Mouse (Mus musculus) megakaryocyte, embryonic 14.5 days (primary cell): ENCODE measurements around the gene Fsd1. TPM values are rescaled to one million over a fixed set of nuclear protein-coding genes. Genes with fewer than 3 reads are reported as not detected.

ENCODE experiments used
- H3K27me3 ChIP-seq: replicated peaks from 2 replicates; pipeline ENCODE3; 2012; ENCODE audit warnings: inconsistent platforms
- H3K36me3 ChIP-seq: replicated peaks from 2 replicates; pipeline ENCODE3; 2012; ENCODE audit warnings: low read length, inconsistent platforms, mixed read lengths
- H3K4me1 ChIP-seq: 2 replicates; pipeline ENCODE4 v1.6.1; 2012; ENCODE audit warnings: inconsistent platforms
- H3K4me3 ChIP-seq: replicated peaks from 2 replicates; pipeline ENCODE3; 2012; ENCODE audit warnings: moderate library complexity, mild to moderate bottlenecking, inconsistent platforms
- H3K9me3 ChIP-seq: 2 replicates; pipeline ENCODE4 v1.6.1; 2012; ENCODE audit warnings: inconsistent platforms
- FLI1 ChIP-seq: IDR thresholded peaks from 2 replicates; pipeline ENCODE4 v1.6.1; 2012; ENCODE audit warnings: low read length, inconsistent platforms, mixed read lengths
- GATA1 ChIP-seq: IDR thresholded peaks from 3 replicates; pipeline ENCODE4 v1.6.1; 2012; ENCODE audit warnings: mixed read lengths, low read length, inconsistent platforms, borderline replicate concordance
- polyA plus RNA-seq: library from polyadenylated mRNA; stranded (reverse); fragments of >175 nt; gene quantifications from 2 replicates; pipeline ENCODE4 v1.2.3, GENCODE M21; 2012; ENCODE audit warnings: low replicate concordance; ENCODE audit not compliant: insufficient read depth

Fsd1 gene
- polyA plus RNA-seq, 1 experiment = not detected

- peaks cover 78% of the 10 kb centered on the region for H3K4me1 ChIP-seq
- no peaks in the 10 kb centered on the region for H3K27me3 ChIP-seq
- no peaks in the 10 kb centered on the region for H3K9me3 ChIP-seq
- no peak for TF ChIP-seq GATA1
- TF ChIP-seq FLI1 = no peak
- H3K36me3 ChIP-seq = peaks cover 25% of the 10 kb centered on the region
- peak overlapping the region; percentile 77 for H3K4me3 ChIP-seq
Measured at GRCm38 (mm10) chr17:55954229-55954628, 32.1 kb upstream of the Fsd1 start.

- no peaks in the 10 kb centered on the region for H3K27me3 ChIP-seq
- peak overlapping the region; percentile 59 for H3K4me3 ChIP-seq
- peaks cover 86% of the 10 kb centered on the region for H3K4me1 ChIP-seq
- H3K9me3 ChIP-seq = no peaks in the 10 kb centered on the region
- H3K36me3 ChIP-seq = peaks cover 37% of the 10 kb centered on the region
- TF ChIP-seq GATA1 (no peak), FLI1 (no peak)
Measured at GRCm38 (mm10) chr17:55956129-55956528, 30.2 kb upstream of the Fsd1 start.

GRCm38 (mm10) chr17:55956591-55956990 lies 29.7 kb upstream of the Fsd1 start:
- Histone ChIP-seq H3K4me1 (peaks cover 86% of the 10 kb centered on the region), H3K36me3 (peaks cover 41% of the 10 kb centered on the region), H3K9me3 (no peaks in the 10 kb centered on the region), H3K4me3 (peak overlapping the region; percentile 59), H3K27me3 (no peaks in the 10 kb centered on the region)
- TF ChIP-seq FLI1 (no peak), GATA1 (no peak)

- Histone ChIP-seq H3K27me3 (no peaks in the 10 kb centered on the region), H3K4me3 (peak overlapping the region; percentile 81), H3K9me3 (no peaks in the 10 kb centered on the region), H3K4me1 (peaks cover 86% of the 10 kb centered on the region), H3K36me3 (peaks cover 47% of the 10 kb centered on the region)
- no peak for TF ChIP-seq GATA1
- no peak for TF ChIP-seq FLI1
Measured at GRCm38 (mm10) chr17:55957168-55957567, 29.1 kb upstream of the Fsd1 start.

- H3K4me3 ChIP-seq = peak overlapping the region; percentile 95
- H3K4me1 ChIP-seq = peaks cover 83% of the 10 kb centered on the region
- H3K9me3 ChIP-seq = no peaks in the 10 kb centered on the region
- H3K36me3 ChIP-seq = peaks cover 52% of the 10 kb centered on the region
- TF ChIP-seq FLI1 (no peak), GATA1 (no peak)
- no peaks in the 10 kb centered on the region for H3K27me3 ChIP-seq
Measured at GRCm38 (mm10) chr17:55957726-55958583, 28.4 kb upstream of the Fsd1 start.

- Histone ChIP-seq H3K4me1 (peaks cover 83% of the 10 kb centered on the region), H3K36me3 (peaks cover 58% of the 10 kb centered on the region), H3K9me3 (no peaks in the 10 kb centered on the region), H3K4me3 (peak overlapping the region; percentile 95), H3K27me3 (no peaks in the 10 kb centered on the region)
- TF ChIP-seq GATA1 (no peak), FLI1 (no peak)
Measured at GRCm38 (mm10) chr17:55958584-55958886, 27.8 kb upstream of the Fsd1 start.

- no peaks in the 10 kb centered on the region for H3K9me3 ChIP-seq
- TF ChIP-seq FLI1 (peak; percentile 26; the same call in 1 of the 2 replicates), GATA1 (peak; percentile 12; the same call in 2 of the 3 replicates)
- H3K36me3 ChIP-seq = peaks cover 63% of the 10 kb centered on the region
- peaks cover 77% of the 10 kb centered on the region for H3K4me1 ChIP-seq
- H3K4me3 ChIP-seq = peak within 1 kb of the TSS; percentile 95
- H3K27me3 ChIP-seq = no peaks in the 10 kb centered on the region
Measured at GRCm38 (mm10) chr17:55958918-55959728, 27.2 kb upstream of the Fsd1 start, which contains the start of gene Yju2. TSS of gene Yju2 (plus strand) at chr17:55959099.

- Histone ChIP-seq H3K4me1 (peaks cover 75% of the 10 kb centered on the region), H3K9me3 (no peaks in the 10 kb centered on the region), H3K27me3 (no peaks in the 10 kb centered on the region), H3K36me3 (peaks cover 63% of the 10 kb centered on the region), H3K4me3 (peak overlapping the region; percentile 95)
- TF ChIP-seq GATA1 (no peak), FLI1 (no peak)
Measured at GRCm38 (mm10) chr17:55959946-55960740, 26.2 kb upstream of the Fsd1 start.

GRCm38 (mm10) chr17:55960791-55961190 lies 25.5 kb upstream of the Fsd1 start:
- Histone ChIP-seq H3K4me3 (peak overlapping the region; percentile 24), H3K4me1 (peaks cover 71% of the 10 kb centered on the region), H3K9me3 (no peaks in the 10 kb centered on the region), H3K36me3 (peaks cover 66% of the 10 kb centered on the region), H3K27me3 (no peaks in the 10 kb centered on the region)
- TF ChIP-seq GATA1 (no peak), FLI1 (no peak)
